Mouse (Mus musculus) urinary bladder, adult 18-20 months (tissue): ENCODE results near the gene Ptprd.

Source experiments
- DNase-seq, 2 experiments: peaks; one replicate each; pipeline ENCODE4 v3.0.0; 2022; ENCODE audit warnings: low spot score in 2 of 2, mixed read lengths in 2 of 2

The Ptprd gene

DNA sequence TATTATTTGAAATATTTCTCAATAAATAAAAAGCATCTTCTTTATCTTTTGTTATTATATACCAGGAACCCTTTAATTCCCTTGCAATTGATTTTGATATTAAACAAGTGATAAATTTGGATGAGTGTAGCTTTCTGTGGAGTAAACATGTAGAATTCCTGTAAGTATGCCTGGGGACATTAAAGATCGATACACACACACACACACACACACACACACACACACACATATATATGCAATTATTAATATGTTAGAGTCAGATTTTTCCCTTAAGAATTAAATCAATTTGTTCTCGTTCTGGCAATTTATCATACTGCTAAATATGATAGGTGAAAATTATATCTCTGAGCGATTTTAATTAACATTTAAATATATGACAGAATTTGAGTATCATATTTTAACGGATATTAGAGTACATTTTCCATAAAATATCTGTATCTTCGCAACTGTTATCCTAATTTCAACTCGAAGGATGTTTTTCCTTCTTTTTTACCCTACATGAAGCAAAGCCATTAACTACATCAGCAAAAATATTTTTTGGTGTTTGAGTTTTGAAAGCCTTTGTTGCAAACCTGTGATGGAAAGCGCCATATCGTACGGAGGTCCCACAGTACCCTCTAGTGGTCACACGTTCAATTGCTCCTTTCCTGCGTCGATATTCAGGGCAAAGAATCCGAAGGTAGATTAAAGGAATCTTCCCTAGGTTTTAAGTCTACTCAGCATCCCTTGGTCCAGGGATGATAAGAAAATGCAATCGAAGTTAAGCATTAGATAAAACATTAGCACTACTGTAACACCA is 653.2 kb downstream of the Ptprd start:
- DNase-seq: peak in 1 of 2 experiments; percentile 1

DNA sequence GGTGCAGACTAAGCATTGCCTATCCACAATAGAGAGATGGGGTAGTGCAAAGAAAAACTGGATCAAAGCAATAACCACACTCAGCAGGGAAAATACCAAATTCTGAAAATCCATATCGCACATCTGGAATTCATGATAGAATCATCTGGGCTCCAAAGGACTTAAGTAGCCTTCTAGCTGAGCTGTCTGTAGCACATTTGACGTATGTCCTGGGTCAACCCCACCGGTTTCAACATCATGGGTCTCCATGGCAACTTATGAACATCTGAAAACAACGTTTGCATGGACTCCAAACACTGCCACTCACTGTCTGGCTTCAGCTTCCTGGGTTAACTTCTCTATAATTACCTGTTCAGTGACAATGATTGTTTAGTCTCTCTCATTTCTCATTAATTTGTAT is 655.9 kb downstream of the Ptprd start:
- DNase-seq: no peak

DNA sequence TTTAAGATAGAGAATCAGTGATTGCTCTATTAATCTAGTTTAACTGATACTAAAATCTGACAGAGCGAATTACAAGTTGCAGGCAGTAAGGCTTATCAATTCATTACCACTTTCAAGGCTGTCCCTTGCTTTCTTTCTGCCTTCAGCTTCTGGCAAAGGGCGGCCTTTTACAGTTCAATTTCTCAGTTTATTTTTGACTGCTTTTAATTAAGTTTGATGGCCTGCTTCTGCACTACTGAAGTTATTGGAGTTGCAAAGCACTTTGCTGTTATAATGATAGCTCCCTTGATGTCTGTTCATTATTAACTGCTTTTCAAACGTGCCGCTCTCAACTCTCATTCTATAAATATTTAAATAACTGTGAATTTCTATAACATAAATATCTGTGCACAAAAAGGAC is 673.9 kb downstream of the Ptprd start:
- DNase-seq: no peak

DNA sequence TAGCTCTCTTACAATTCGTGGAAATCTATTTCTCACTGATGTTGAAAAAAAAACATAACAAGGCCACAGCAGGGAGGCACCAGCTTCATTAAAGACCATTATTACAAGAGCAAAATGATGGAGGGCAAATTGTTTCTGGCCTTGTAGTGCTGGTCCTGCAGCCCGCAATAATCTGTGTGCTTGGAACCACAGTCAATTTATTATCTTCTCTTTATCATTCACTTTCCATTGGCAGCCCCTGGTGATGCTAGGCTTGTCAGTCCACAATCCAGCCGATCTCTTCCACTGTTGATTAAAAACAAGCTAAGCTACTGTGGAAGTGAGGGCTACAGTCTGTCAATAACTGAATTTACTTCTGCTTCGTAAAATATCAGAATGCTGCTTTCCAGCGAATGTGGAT is 674.4 kb downstream of the Ptprd start:
- no peak for DNase-seq

DNA sequence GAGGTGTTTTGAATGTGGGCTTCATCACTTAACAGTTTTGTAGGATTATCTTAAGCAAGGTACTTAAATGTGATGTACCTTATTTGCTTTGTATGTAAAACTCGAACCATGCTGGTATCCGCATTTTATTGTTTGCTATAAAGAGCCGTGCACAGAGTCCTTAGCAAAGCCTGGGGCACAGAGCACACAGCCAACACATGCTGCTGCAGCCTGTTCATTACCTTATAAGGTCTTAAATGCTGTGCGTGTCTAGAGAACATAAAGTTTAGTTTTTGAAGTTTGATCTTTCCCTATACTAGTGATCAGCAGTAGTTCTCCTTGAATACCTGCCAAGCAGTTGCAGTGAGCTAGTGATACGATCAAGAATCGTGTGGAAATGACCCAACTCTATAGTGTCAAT is 676.2 kb downstream of the Ptprd start:
- no peak for DNase-seq

DNA sequence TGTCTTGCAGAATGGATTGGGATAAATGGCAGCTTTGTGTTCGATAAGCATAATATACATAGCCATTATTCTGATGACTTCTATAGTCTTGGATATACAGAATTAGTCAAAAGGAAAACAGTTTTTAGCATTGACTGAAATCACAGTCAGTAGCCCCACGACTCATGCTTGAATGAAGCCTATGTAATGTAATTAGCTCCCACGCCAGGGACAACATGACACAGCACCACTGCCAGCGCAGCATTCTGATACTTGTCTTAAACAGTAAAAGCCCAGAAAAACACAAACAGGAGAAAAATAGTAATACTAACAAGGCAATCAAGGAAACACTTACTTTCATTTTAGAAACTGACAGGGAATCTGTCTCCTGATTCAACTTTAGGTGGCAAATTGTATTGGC is 677.2 kb downstream of the Ptprd start:
- no peak for DNase-seq

DNA sequence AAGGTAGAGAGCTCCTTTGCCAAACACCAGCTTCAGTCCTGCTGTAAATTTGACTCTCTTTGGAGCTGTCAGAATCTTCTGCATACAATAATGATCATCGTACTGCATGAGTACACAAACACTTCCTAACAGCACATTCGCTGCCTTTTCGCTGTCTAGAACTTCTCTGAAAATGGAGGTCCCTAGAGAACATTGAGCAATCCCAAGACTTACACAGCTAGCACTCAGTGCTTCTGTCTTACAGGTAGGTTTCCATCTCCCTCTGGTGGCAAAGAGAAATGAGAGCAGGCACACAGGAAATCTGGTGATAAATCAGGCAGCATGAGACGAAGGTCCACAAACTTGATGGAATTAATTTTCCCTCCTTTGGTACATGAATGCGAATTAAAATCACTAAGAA is 692.6 kb downstream of the Ptprd start:
- no peak for DNase-seq

DNA sequence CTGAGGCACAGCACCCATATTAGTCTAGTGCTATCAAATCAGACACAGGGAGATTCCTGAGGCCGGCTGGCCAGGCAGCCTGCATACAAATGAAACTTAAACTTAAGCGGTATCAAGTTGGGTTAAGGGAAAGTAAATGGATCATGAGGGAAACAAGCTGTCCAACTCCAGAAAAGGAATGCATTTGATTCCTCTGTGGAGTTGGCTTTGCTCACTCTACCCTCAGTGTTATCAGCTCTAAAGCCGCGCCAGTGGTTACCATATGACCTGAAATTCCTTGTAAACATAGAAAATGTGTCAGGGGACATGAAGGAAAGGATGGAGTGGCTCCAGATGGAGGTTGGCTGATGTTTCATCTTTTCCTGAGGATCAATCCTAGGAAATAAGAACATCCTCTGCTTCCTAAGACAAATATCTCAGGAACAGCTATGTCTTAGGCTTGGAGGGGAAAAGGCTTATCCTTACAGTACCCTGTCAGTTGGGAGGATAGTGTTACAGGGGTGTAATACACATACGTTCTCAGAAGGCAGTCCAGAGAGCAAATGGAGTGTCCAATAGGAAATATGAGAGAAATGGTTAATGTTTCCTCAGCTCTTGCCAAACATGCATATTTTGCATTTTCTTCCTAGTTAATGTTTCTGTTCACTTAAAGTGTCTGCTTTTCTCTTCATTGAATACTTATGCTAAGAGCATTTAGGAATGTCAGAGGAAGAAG is 697.7 kb downstream of the Ptprd start:
- no peak for DNase-seq

DNA sequence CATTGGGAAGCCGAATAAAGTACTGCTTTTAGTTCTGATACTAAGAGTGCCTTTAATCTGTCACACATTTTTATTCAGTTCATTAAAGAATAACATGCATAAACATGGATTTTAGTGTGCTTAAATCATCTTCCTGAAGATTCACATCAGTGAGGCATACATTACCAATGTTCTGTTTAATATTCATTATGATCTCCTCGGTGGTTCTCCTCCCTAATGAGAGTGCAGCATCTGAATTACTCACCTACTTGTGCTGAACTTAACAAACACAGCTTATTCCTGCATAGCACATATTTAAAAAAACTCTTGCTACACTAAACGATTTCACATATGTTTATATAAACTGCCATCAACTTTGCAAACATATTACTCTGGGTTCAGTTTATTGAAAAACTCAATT is 698.7 kb downstream of the Ptprd start:
- DNase-seq: no peak

DNA sequence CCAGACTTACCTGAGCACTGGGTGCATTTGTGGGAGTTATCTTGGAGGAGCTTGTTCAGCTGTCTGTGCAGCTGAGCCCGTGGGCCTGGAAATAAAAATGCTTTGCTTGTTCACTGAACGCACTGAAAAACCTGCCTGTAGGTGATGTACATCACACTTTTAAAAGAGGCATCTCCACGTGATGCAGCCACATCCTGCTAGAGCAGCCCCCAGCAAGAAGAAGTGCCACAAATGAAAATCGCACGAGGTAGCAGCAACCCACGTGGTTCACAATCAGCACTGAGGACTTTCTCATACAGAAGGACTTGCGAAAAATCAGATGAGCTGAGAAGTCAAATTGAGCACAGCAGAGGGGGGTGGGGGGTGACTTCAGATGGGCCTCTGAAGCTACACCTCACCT is 757.7 kb downstream of the Ptprd start:
- no peak for DNase-seq

DNA sequence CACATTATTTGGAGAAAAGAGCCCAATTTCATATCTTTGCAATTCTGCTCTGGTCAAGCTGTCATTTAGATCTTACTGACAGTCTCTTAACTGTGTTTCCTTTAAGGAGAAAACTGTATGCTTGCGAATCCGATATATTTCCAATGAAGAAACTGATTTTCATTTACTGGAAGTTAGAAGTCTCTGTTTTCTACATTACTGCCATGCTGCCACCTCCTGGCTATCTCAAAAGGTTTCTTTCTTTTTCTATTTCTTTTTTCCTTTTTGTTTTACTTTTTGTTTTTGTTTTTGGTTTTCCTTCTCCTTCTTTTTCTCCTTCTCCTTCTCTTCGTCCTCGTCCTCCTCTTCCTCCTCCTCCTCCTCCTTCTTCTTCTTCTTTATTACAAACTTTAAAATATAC is 812.6 kb downstream of the Ptprd start:
- DNase-seq: no peak

DNA sequence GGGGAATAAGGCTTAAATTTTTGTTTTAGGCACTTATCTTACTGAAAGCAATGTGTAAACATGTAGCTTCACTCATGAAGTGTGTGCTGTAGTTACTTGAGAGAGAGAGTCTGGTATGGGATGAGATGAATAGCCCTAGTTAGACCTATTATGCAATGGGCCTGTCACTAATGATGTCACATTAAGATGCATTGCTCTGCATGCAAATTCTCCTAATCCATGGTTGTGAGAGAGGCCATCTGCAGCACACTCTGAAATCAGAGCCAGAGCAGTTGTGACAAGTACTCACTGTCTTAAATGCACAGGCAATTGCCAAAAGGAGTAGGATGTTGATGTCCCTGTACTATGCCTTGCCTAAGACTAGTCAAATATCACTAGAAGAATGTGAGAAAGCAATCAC is 850.0 kb downstream of the Ptprd start:
- no peak for DNase-seq

DNA sequence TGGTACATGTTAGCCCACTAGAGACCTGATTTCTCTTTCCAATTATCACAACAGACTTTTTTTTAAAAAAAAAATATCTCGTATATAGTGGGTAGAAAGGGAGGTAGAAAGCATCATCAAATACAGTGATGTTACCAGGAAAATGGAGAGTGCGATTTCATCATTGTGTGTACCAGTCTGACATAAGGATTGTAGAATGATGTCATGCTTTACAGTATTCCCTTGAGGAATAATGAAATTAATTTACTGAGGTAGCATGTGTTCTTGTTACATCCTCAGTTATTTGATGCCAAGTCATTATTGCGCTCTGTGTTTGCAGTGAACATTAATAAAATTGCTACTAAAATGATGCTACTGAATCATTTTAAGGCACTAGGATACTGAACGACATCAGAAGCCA is 884.6 kb downstream of the Ptprd start:
- no peak for DNase-seq

DNA sequence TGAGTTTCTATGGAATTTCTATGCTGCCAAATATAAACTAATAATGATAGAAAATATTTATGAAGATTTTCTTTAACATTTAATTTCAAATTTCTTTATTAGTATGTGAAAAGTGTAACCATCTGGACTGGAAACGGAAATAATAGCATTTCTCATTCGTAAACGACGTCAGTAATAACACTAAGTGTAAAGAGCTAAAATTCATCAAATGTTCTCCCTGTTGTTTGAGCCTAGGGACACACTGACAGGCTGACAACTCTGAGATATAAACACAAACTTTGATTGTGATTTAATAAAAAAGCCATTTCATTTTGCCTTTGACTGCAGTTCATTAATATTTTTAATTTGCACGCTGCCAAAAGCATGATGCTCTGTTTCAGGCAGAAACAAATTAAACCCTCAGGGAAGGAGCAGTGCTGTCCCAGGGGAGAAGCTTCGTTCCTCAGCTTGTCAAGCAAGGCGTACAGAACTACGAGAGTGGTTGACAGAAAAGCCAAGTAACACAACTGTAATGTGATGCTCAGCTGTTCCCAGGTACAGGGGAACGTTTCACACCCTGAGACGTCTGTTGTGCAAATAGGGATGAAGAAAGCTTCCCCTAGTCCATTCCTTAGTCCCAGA is 894.6 kb downstream of the Ptprd start:
- no peak for DNase-seq

DNA sequence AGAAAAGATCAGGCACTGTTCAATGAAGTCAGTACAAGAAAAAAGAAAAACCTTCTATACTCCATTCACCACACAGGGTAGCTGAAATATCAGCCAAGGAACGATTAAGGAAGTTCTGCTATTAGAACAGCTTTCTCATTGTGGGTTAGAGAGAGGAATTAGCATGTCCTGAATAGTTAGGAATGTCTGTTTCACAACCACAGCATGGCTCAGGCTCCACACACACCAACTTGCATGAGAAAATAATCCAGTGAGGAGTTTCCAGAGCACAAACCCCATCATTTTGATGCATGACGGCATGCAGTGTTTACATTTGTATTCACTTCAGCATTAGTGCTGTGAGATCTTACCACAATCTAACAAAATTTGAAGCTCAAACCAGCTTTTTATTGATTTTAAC is 895.1 kb downstream of the Ptprd start:
- no peak for DNase-seq

DNA sequence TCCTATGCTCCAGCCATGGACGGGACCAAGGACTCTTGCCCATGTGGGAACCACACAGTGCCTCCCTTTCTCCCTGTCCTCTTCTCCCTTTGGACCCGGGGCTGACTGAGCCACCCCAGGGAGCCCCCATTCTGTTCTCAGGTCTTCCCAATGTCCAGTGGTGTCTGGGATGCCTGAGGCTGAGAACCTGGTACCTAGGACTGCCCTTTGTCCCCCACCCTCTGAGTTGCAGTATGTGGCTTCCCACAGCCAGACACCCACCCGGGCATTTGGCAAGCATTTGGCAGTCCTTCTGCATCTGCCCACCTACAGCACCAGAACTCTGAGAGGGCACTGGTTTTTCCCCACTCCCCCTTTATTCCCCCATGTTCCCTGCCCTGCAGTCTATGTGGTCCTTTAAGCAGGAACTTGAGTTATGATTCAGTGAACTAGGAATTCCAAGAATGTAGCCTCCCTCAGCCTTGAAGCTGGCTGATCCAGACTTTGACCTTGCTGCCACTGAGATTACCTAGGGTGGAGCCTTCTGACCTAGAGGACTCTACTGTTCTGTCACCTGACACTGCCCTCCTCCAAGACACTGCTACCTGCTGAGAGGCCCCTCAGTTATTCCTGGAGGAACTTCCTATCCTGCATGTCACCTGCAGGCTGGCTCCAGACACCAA is 901.5 kb downstream of the Ptprd start:
- no peak for DNase-seq

DNA sequence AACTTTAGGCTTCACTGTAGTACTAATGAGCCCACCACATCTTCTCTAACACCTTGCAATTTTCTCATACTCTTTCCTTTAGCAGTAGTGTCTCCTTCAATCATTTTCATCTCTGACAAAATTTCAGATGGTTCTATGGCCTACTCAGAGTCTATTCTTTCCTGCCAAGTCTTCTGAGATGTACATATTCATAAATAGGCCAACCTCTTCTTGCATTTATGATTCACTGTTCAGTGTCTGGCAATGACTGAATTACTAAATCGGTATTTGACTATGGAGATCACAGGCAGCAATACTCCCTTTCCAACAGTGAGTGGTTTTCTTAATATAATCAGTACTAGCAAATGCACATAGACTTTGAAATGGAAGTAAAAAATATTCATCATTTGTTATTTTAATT is 928.3 kb downstream of the Ptprd start:
- DNase-seq: no peak

DNA sequence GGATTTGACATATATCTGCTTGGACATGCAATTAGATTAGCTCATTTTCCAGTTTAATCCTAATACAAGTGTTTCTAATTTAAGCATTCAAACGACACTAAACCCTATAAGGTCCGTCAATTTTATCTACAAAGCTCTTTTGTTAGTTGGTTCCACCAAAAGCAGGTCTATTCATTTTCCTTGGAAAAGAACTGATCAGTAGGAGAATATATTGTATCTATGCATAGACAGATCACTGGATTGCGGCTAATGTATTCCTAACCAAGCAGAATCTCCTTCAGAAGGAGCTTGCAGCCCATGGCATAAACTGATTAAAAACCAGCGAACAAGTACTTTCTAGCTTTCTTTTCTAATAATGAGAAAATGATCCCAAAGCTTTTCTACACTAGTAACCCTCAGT is 933.8 kb downstream of the Ptprd start:
- DNase-seq: no peak

DNA sequence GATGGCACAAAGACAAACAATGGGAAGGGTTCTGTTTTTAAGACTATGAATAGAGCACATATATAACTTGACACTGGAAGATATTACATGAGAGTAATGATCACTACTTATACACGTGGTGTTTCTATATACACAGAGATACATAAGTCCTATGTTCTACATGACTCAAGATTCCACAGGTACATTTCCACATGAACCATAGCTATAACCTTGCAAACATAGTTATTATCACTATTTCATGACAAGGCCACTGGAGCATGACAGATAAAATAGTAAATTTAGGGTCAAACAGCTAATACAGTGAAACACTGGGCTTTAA is 951.8 kb downstream of the Ptprd start:
- no peak for DNase-seq

DNA sequence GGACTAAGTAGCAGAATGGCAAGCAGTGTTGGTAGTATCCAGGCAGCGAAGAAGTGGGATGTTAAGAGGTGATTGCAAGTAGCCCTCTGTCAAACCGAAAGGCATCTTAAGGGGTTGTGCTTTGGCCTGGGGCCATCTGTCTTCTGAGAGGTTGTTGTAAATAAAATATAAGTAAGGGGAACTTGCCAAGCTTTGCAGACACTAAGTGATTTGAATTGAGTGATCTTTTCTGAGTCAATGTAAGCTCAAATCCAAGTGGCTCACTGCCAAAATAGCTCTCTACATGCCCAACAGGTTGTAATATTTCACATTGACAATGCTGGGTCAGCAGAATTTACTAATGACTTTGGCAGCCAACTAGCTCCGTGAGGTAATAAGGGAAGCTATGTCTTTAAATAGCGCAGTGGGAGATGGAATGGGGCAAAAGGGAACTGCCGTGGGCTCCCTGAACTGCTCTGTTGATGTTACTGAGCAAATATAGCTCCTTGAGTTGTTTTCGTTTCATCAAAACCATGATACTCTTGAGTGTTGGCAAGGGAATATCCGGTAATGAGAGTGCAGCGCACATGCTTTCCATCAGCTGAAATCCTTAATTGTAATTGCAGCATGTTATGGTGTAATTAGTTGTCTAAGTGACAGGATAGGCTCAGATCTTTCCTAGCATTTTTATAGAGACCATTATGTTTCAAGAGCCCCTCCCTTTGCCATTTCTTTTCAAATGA is 952.4 kb downstream of the Ptprd start:
- DNase-seq: no peak

DNA sequence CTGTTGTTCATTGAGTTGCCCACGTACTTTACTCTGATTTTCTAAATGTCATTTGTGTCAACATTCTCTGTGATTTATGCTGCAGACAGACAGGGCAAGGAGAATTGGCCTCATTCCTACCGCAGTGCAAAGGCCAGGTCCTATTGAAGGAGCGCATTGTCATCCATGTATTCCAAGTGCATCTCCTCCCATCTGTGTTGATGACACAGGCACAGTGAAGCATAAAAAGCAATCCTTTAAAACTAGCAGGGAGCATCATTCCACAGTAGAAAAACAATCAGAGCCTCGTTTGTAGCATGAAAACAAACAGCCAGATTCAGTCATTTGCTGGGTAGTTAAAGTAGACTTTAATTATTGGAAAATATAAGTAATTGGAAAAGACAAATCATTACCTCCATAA is 960.6 kb downstream of the Ptprd start:
- DNase-seq: no peak

DNA sequence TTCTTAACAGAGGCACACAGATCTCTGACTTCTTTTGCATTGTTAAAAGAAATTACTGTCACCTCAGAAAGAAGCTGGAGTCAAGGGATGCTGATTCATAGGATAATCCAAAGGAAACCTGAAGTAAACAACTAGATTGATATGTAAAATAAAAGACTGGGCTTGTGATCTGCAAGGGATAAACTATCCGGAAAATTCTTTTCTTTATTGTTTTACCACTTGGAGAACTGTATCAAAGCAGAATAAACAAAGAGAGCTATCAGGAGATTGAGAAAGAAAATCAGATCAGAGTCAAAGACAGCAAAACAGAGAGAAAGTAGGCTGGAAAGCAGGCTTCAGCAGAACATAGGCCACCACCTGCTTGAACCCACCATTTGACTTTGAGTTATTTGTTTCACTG is 962.0 kb downstream of the Ptprd start:
- no peak for DNase-seq
